Mouse (Mus musculus): ENCODE results near the gene Celf5. TPM values are rescaled to one million over a fixed set of nuclear protein-coding genes. Genes with fewer than 3 reads are reported as not detected.

Gene Celf5
- total and polyA plus RNA-seq, 3 experiments: 0.08 to 0.38 TPM; not detected in 1

DNA sequence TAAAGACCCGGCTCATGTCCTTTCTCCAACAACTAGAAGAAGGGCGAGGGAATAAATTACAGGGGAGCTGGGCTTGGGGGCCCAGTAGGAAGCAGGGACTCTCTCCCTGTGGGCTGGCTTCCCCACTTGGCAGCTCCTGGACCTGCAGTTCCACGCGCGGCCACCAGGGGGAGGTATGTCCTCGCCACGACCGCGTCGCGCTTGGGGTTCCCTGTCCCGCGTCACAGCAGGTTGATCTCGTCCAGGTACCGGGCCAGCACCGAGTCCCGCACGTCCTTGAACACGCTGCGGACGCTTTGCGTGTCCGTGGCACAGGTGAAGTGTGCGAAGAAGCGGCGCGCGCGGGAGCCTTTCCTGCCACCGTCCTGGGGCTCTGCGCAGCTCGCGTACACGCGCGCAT is 20.1 kb upstream of the Celf5 start:
- TF ChIP-seq MAX (IDR thresholded peaks at IDR 0.05; ENCODE audit: low read length) (no peak), CTCF (IDR thresholded peaks at IDR 0.05 in 2 of 3, conservative IDR thresholded peaks at IDR 0.05 in 1 of 3; ENCODE audit: control insufficient read depth in 1 of 3, insufficient read depth in 1 of 3, low read depth in 2 of 3, low read length in 3 of 3, poor library complexity in 1 of 3, severe bottlenecking in 1 of 3) (peak; percentile 70 to 88 (median 78)), ZC3H11A (IDR thresholded peaks at IDR 0.05; ENCODE audit: low read depth, low read length) (peak; percentile 19; the same call in 1 of the 2 replicates), RAD21 (IDR thresholded peaks at IDR 0.05; ENCODE audit: low read depth, low read length) (peak; percentile 36), EP300 (IDR thresholded peaks at IDR 0.05; ENCODE audit: low read depth in 1 of 2, low read length in 2 of 2) (no peak), SMC3 (IDR thresholded peaks at IDR 0.05; ENCODE audit: low read depth, low read length) (peak; percentile 67)
- H3K4me1 ChIP-seq (ENCODE audit: control insufficient read depth in 1 of 2, insufficient read depth in 2 of 2, low read length in 2 of 2): peaks cover 0 to 20% of the 10 kb centered on the region in 2 experiments; a peak in 3 of 4 replicates
- H3K9me3 ChIP-seq (replicated peaks; ENCODE audit: insufficient read depth, low read length): no peaks in the 10 kb centered on the region
- H3K27ac ChIP-seq (ENCODE audit: control insufficient read depth, low read depth, low read length): no peak overlapping the region
- H3K27me3 ChIP-seq (ENCODE audit: control insufficient read depth in 1 of 2, insufficient read depth in 2 of 2, low read length in 2 of 2): no peaks in the 10 kb centered on the region
- H3K9ac ChIP-seq (ENCODE audit: control insufficient read depth, low read depth, low read length, poor library complexity, severe bottlenecking): no peak overlapping the region
- H3K79me2 ChIP-seq (ENCODE audit: control insufficient read depth, insufficient read depth, low read length, poor library complexity): no peaks in the 10 kb centered on the region
- peaks cover 0 to 7% of the 10 kb centered on the region in 2 experiments; a peak in 3 of 4 replicates for H3K36me3 ChIP-seq (ENCODE audit: control insufficient read depth in 1 of 2, insufficient read depth in 2 of 2, low read length in 2 of 2)
- peak; percentile 55 for DNase-seq (ENCODE audit: low read depth, low spot score)
- no peak overlapping the region for H3K4me3 ChIP-seq (ENCODE audit: control insufficient read depth in 1 of 2, insufficient read depth in 1 of 2, low read depth in 2 of 2, low read length in 2 of 2)

DNA sequence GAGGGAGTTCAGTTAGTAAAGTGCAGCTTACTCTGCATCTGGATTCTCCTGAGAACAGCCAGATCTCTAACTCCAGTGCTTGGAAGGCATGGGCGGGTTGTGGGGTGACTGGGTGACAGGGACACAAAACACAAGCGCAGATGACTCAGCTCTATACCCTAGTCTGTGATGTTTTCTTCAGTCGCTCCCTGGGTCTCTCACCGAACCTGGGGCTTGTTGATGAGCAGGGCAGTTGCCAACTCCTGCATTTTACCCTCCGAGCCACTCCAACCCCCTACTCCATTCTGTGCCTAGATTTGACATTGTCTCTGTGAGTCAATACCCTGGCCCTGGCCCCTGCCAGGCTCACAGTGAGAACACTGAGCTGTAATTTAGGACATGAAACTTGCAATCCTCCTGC is 19.4 kb upstream of the Celf5 start:
- Histone ChIP-seq H3K36me3 (ENCODE audit: control insufficient read depth in 1 of 2, insufficient read depth in 2 of 2, low read length in 2 of 2) (peaks cover 0 to 7% of the 10 kb centered on the region in 2 experiments; a peak in 3 of 4 replicates), H3K4me3 (ENCODE audit: control insufficient read depth in 1 of 2, insufficient read depth in 1 of 2, low read depth in 2 of 2, low read length in 2 of 2) (no peak overlapping the region), H3K9ac (ENCODE audit: control insufficient read depth, low read depth, low read length, poor library complexity, severe bottlenecking) (no peak overlapping the region), H3K9me3 (replicated peaks; ENCODE audit: insufficient read depth, low read length) (no peaks in the 10 kb centered on the region), H3K27ac (ENCODE audit: control insufficient read depth, low read depth, low read length) (no peak overlapping the region), H3K4me1 (ENCODE audit: control insufficient read depth in 1 of 2, insufficient read depth in 2 of 2, low read length in 2 of 2) (peaks cover 0 to 20% of the 10 kb centered on the region in 2 experiments; a peak in 3 of 4 replicates), H3K79me2 (ENCODE audit: control insufficient read depth, insufficient read depth, low read length, poor library complexity) (no peaks in the 10 kb centered on the region; the same call in 1 of the 2 replicates), H3K27me3 (ENCODE audit: control insufficient read depth in 1 of 2, insufficient read depth in 2 of 2, low read length in 2 of 2) (no peaks in the 10 kb centered on the region)
- no peak for DNase-seq (ENCODE audit: low read depth, low spot score)
- TF ChIP-seq ZC3H11A (IDR thresholded peaks at IDR 0.05; ENCODE audit: low read depth, low read length) (no peak), MAX (IDR thresholded peaks at IDR 0.05; ENCODE audit: low read length) (no peak), ZMIZ1 (IDR thresholded peaks at IDR 0.05; ENCODE audit: low read depth, low read length) (no peak), POLR2AphosphoS2 (IDR thresholded peaks at IDR 0.05; ENCODE audit: low read length) (no peak), MAZ (IDR thresholded peaks at IDR 0.05; ENCODE audit: low read depth, low read length) (no peak), POLR2A (IDR thresholded peaks at IDR 0.05; ENCODE audit: control insufficient read depth in 1 of 2, insufficient read depth in 1 of 2, low read depth in 1 of 2, low read length in 2 of 2, poor library complexity in 1 of 2) (no peak), MXI1 (IDR thresholded peaks at IDR 0.05; ENCODE audit: low read depth, low read length) (no peak), MYC (IDR thresholded peaks at IDR 0.05; ENCODE audit: low read depth, low read length) (no peak), GABPA (IDR thresholded peaks at IDR 0.05; ENCODE audit: low read depth, low read length) (no peak), ZNF384 (IDR thresholded peaks at IDR 0.05; ENCODE audit: low read depth, low read length) (no peak), BHLHE40 (IDR thresholded peaks at IDR 0.05; ENCODE audit: borderline replicate concordance, low read depth, low read length) (no peak), E2F4 (IDR thresholded peaks at IDR 0.05; ENCODE audit: borderline replicate concordance, low read depth, low read length) (no peak), MAFK (IDR thresholded peaks at IDR 0.05; ENCODE audit: borderline replicate concordance, low read depth, low read length) (no peak), CHD2 (IDR thresholded peaks at IDR 0.05; ENCODE audit: low read length) (no peak), RAD21 (IDR thresholded peaks at IDR 0.05; ENCODE audit: low read depth, low read length) (no peak), JUND (IDR thresholded peaks at IDR 0.05; ENCODE audit: low read depth, low read length) (no peak)
